12 mouse cellular contexts compared by ENCODE assay signal in the genomic region with DNA sequence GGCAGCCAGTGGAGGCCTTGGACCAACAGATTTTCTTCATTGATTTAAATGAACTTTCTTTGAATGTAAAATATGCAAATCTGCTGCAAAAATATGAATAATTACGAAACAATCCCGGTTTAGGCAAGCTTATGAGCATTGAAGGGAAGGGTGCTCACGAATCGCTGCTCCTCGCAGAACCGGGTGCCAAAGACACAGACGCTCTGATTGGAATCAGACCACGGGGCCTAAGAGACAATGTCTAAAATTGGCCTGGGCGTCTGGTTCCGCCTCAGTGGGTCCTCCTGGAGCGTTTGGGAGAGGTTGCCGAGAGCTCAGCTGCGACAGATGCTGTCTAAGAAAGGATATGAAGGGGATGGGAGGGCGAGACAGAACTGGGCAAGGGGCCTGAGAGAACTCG. TPM values are rescaled to one million over a fixed set of nuclear protein-coding genes. Genes with fewer than 3 reads are reported as not detected.
DNase-seq lines count a peak whose midpoint lies in the region; ATAC-seq lines count a peak whose summit lies in the region.
"Had no signal": no experiment of that assay in that cellular context is flagged by ENCODE, and none has a peak within 500 bp of the region (broad histone marks: within the 10 kb centered on the region; RNA-seq: fewer than 3 reads in every experiment).

No protein-coding gene starts in this region.

- no peak overlapping the region for H3K9ac ChIP-seq in embryonic facial prominence, embryonic 14.5 days (ENCODE audit: low read depth, low read length)
- H3K9ac ChIP-seq in hindbrain, embryonic 12.5 days = no peak overlapping the region
- H3K9ac ChIP-seq in liver, embryonic 11.5 days (ENCODE audit: low read depth, low read length) = no peak overlapping the region
- H3K9ac ChIP-seq: liver, embryonic 13.5 days; midbrain, embryonic 12.5 days had no signal

- no peaks in the 10 kb centered on the region for H3K36me3 ChIP-seq in embryonic facial prominence, embryonic 14.5 days (ENCODE audit: control insufficient read depth, insufficient read depth, low read length)
- no peaks in the 10 kb centered on the region for H3K36me3 ChIP-seq in embryonic facial prominence, embryonic 10.5 days (replicated peaks)
- H3K36me3 ChIP-seq in hindbrain, embryonic 12.5 days = no peaks in the 10 kb centered on the region
- H3K36me3 ChIP-seq in liver, embryonic 11.5 days (ENCODE audit: control insufficient read depth, insufficient read depth, low read length) = no peaks in the 10 kb centered on the region
- H3K36me3 ChIP-seq: liver, embryonic 13.5 days; midbrain, embryonic 12.5 days had no signal

- DNase-seq in embryonic facial prominence, embryonic 14.5 days (ENCODE audit: low spot score) = peak; percentile 23
- no peak for DNase-seq in embryonic facial prominence, embryonic 10.5 days (ENCODE audit: low spot score)
- DNase-seq in brain, adult 2 months (ENCODE audit: low read depth, low spot score) = peak; percentile 86
- DNase-seq in left cerebral cortex, postnatal 25 days (ENCODE audit: low spot score in 2 of 2) = peak; percentile 43 to 94
- DNase-seq in liver, embryonic 11.5 days (ENCODE audit: low spot score) = no peak
- no peak for DNase-seq in testis, postnatal 10 days (ENCODE audit: low spot score)
- DNase-seq: heart, adult 11 months; kidney, adult 9 months; liver, embryonic 13.5 days had no signal

- H3K4me1 ChIP-seq in embryonic facial prominence, embryonic 14.5 days (ENCODE audit: control insufficient read depth, insufficient read depth, low read length) = 0 out of 2 replicates have a peak, but pooled peaks cover 3% of the 10 kb centered on the region
- peaks cover 10% of the 10 kb centered on the region for H3K4me1 ChIP-seq in embryonic facial prominence, embryonic 10.5 days
- 0 out of 2 replicates have a peak, but pooled peaks cover 2% of the 10 kb centered on the region for H3K4me1 ChIP-seq in hindbrain, embryonic 12.5 days
- no peaks in the 10 kb centered on the region for H3K4me1 ChIP-seq in liver, embryonic 11.5 days (replicated peaks; ENCODE audit: control insufficient read depth, insufficient read depth, low read length)
- H3K4me1 ChIP-seq: liver, embryonic 13.5 days had no signal

- 75% methylated on average over 15 of the region's 15 CpGs for WGBS in embryonic facial prominence, embryonic 14.5 days
- 82% methylated on average over 15 of the region's 15 CpGs for WGBS in embryonic facial prominence, embryonic 10.5 days
- 69% methylated on average over 15 of the region's 15 CpGs for WGBS in hindbrain, embryonic 12.5 days
- WGBS in liver, embryonic 11.5 days = 75% methylated on average over 15 of the region's 15 CpGs

- no peak overlapping the region for H3K4me2 ChIP-seq in embryonic facial prominence, embryonic 14.5 days (ENCODE audit: low read depth, low read length)
- no peak overlapping the region for H3K4me2 ChIP-seq in hindbrain, embryonic 12.5 days (replicated peaks)
- no peak overlapping the region for H3K4me2 ChIP-seq in liver, embryonic 11.5 days
- H3K4me2 ChIP-seq: liver, embryonic 13.5 days; midbrain, embryonic 12.5 days had no signal

- no peaks in the 10 kb centered on the region for H3K27me3 ChIP-seq in embryonic facial prominence, embryonic 14.5 days (replicated peaks; ENCODE audit: control insufficient read depth, insufficient read depth, low read length)
- H3K27me3 ChIP-seq in embryonic facial prominence, embryonic 10.5 days (replicated peaks; ENCODE audit: low read depth, poor library complexity, severe bottlenecking) = no peaks in the 10 kb centered on the region
- no peaks in the 10 kb centered on the region for H3K27me3 ChIP-seq in hindbrain, embryonic 12.5 days
- H3K27me3 ChIP-seq in liver, embryonic 11.5 days (replicated peaks; ENCODE audit: control insufficient read depth, insufficient read depth, low read length) = no peaks in the 10 kb centered on the region
- H3K27me3 ChIP-seq: liver, embryonic 13.5 days; midbrain, embryonic 12.5 days had no signal

- intact Hi-C loops in left cerebral cortex, postnatal 25 days (cut with DNase I) = loop anchor here (1.0 to 2.0 kb wide), 3 partner anchors 18 to 72 kb away; no protein-coding TSS in a partner anchor

- no peak for ATAC-seq in embryonic facial prominence, embryonic 14.5 days (ENCODE audit: low read depth)
- no peak for ATAC-seq in hindbrain, embryonic 12.5 days (ENCODE audit: low FRiP score)
- no peak for ATAC-seq in liver, embryonic 11.5 days (replicated peaks; ENCODE audit: low FRiP score)
- ATAC-seq in megakaryocyte progenitor cell, adult 5-6 weeks (replicated peaks; ENCODE audit: poor library complexity) = no peak

- no peak overlapping the region for H3K4me3 ChIP-seq in embryonic facial prominence, embryonic 14.5 days (ENCODE audit: low read depth, low read length)
- no peak overlapping the region for H3K4me3 ChIP-seq in embryonic facial prominence, embryonic 10.5 days
- no peak overlapping the region for H3K4me3 ChIP-seq in hindbrain, embryonic 12.5 days
- no peak overlapping the region for H3K4me3 ChIP-seq in liver, embryonic 11.5 days (ENCODE audit: low read depth, low read length)
- H3K4me3 ChIP-seq: liver, embryonic 13.5 days; midbrain, embryonic 12.5 days had no signal

- no peak overlapping the region for H3K27ac ChIP-seq in embryonic facial prominence, embryonic 14.5 days (replicated peaks; ENCODE audit: low read depth, low read length)
- H3K27ac ChIP-seq in embryonic facial prominence, embryonic 10.5 days (replicated peaks) = no peak overlapping the region
- peak overlapping the region; percentile 36 for H3K27ac ChIP-seq in hindbrain, embryonic 12.5 days
- H3K27ac ChIP-seq in liver, embryonic 11.5 days (ENCODE audit: low read depth, low read length) = no peak overlapping the region
- H3K27ac ChIP-seq: liver, embryonic 13.5 days; midbrain, embryonic 12.5 days had no signal

- H3K9me3 ChIP-seq in embryonic facial prominence, embryonic 14.5 days (ENCODE audit: control insufficient read depth, low read length) = no peaks in the 10 kb centered on the region
- no peaks in the 10 kb centered on the region for H3K9me3 ChIP-seq in embryonic facial prominence, embryonic 10.5 days
- H3K9me3 ChIP-seq in hindbrain, embryonic 12.5 days (replicated peaks) = no peaks in the 10 kb centered on the region
- H3K9me3 ChIP-seq in liver, embryonic 11.5 days (ENCODE audit: control insufficient read depth, low read length) = no peaks in the 10 kb centered on the region
- H3K9me3 ChIP-seq: liver, embryonic 13.5 days; midbrain, embryonic 12.5 days had no signal

RNA-seq across cellular contexts. Expression of a gene that starts 42.0 kb away (rescaled TPM):
- 3.8 and 5.7 TPM in 2 replicates for polyA plus RNA-seq in embryonic facial prominence, embryonic 14.5 days (2014; fragmentation: Nextera tagmentation; extraction: Ambion mirVana)
- polyA plus RNA-seq in embryonic facial prominence, embryonic 10.5 days (2016; fragmentation: Nextera tagmentation; extraction: Ambion mirVana) = not detected in 2 replicates
- polyA plus RNA-seq in hindbrain, embryonic 12.5 days (2016; fragmentation: Nextera tagmentation; extraction: Ambion mirVana) = 0.09 TPM in 2 replicates
- 1 to 10 TPM; 2.3 to 2.9 TPM for total RNA-seq in left cerebral cortex, postnatal 25 days (2021)
- not detected in 2 replicates for polyA plus RNA-seq in liver, embryonic 11.5 days (2014; fragmentation: Nextera tagmentation; extraction: Ambion mirVana)
- 0.15 and 0.59 TPM in 2 replicates for total RNA-seq in megakaryocyte progenitor cell, adult 5-6 weeks (2015)
- total RNA-seq in megakaryocyte progenitor cell, adult 5-6 weeks (2017) = 0.50 and 0.51 TPM in 2 replicates

Comparison
In these comparisons a context has a peak if more than half of its experiments do, and no peak if none do; other contexts are left out.
1. DNase-seq: peak in embryonic facial prominence, embryonic 14.5 days (single experiment), brain, adult 2 months (single experiment) and left cerebral cortex, postnatal 25 days (2 of 2); none in embryonic facial prominence, embryonic 10.5 days (single experiment), liver, embryonic 11.5 days (single experiment) and testis, postnatal 10 days (single experiment).